Mouse (Mus musculus) erythroid progenitor cell, adult 5-6 weeks (primary cell): ENCODE results near the gene Rsu1. TPM values are rescaled to one million over a fixed set of nuclear protein-coding genes. Genes with fewer than 3 reads are reported as not detected.

Source experiments
- ATAC-seq: replicated peaks from 2 replicates; pipeline ENCODE4 v1.8.0; 2016; ENCODE audit warnings: moderate number of reproducible peaks, mild to moderate bottlenecking, moderate TSS enrichment, inconsistent platforms; ENCODE audit not compliant: poor library complexity, low FRiP score, severe bottlenecking
- total RNA-seq, 2 experiments: library from RNA; stranded (forward) in 1 of 2; stranded (reverse) in 1 of 2; fragments of 150-400 nt in 1 of 2; fragments of 186-747, 209-891 nt in 1 of 2; gene quantifications; 2 replicates each; pipeline versions ENCODE4 v1.2.3 to v1.2.4; 2015 to 2017; ENCODE audit warnings: low replicate concordance in 2 of 2

Gene Rsu1
- total RNA-seq, 2 experiments from 2014 or later: 22.2 to 27.5 TPM

- ATAC-seq: no peak
These were observed 180.4 kb downstream of the Rsu1 start for GRCm38 (mm10) chr2:13090841-13091240.

GRCm38 (mm10) chr2:13089861-13090260 is 181.4 kb downstream of the Rsu1 start:
- no peak for ATAC-seq

- no peak for ATAC-seq
These were observed 182.9 kb downstream of the Rsu1 start for GRCm38 (mm10) chr2:13088266-13088665.

GRCm38 (mm10) chr2:13087811-13088210 is 183.4 kb downstream of the Rsu1 start:
- no peak for ATAC-seq

GRCm38 (mm10) chr2:13084223-13084622 is 187.0 kb downstream of the Rsu1 start:
- no peak for ATAC-seq

GRCm38 (mm10) chr2:13080476-13080875 is 190.7 kb downstream of the Rsu1 start:
- ATAC-seq: no peak

- ATAC-seq: no peak
These were observed 199.0 kb downstream of the Rsu1 start for GRCm38 (mm10) chr2:13072243-13072642.

- ATAC-seq: no peak
These were observed 210.6 kb downstream of the Rsu1 start for GRCm38 (mm10) chr2:13060426-13061170.

- no peak for ATAC-seq
These were observed 222.6 kb downstream of the Rsu1 start for GRCm38 (mm10) chr2:13048649-13049048.

GRCm38 (mm10) chr2:13044555-13044954 is 226.7 kb downstream of the Rsu1 start:
- no peak for ATAC-seq

GRCm38 (mm10) chr2:13039785-13040184 is 231.4 kb downstream of the Rsu1 start:
- ATAC-seq: no peak

- no peak for ATAC-seq
These were observed 232.4 kb downstream of the Rsu1 start for GRCm38 (mm10) chr2:13038772-13039171.

Other genes with a start within 250 kb of the Rsu1 start
- not detected in 2 replicates for gene Cubn, start 220.4 kb upstream of the Rsu1 start, total RNA-seq (2015; ENCODE audit: low replicate concordance)
- not detected in 2 replicates for gene Cubn, start 220.4 kb upstream of the Rsu1 start, total RNA-seq (2017; ENCODE audit: low replicate concordance)